Mouse (Mus musculus) lung, postnatal 14 days (tissue): Measurements from ENCODE around the gene Krtap24-1.

ENCODE experiments used
- DNase-seq: peaks from one replicate; pipeline ENCODE4 v3.0.0; 2021

The Krtap24-1 gene

GRCm38 (mm10) chr16:88563045-88563913, 48.8 kb downstream of the Krtap24-1 start, which contains the start of gene Cldn8:
Cldn8 (minus strand) TSS chr16:88563183.
- peak; percentile 51 for DNase-seq

GRCm38 (mm10) chr16:88561617-88562164, 50.4 kb downstream of the Krtap24-1 start:
- DNase-seq = no peak
